Mouse (Mus musculus) liver, postnatal 0 days (tissue): ENCODE results near the gene Plac9a.

Source experiments
- CTCF ChIP-seq: sonication (generic); IDR thresholded peaks from 2 replicates; pipeline ENCODE4 v1.5.1; 2016; ENCODE audit warnings: antibody characterized with exemption, low read depth
- EP300 ChIP-seq: IDR thresholded peaks from 2 replicates; pipeline ENCODE4 v1.6.1; 2016; ENCODE audit warnings: antibody characterized with exemption, low read depth, mild to moderate bottlenecking

DNA sequence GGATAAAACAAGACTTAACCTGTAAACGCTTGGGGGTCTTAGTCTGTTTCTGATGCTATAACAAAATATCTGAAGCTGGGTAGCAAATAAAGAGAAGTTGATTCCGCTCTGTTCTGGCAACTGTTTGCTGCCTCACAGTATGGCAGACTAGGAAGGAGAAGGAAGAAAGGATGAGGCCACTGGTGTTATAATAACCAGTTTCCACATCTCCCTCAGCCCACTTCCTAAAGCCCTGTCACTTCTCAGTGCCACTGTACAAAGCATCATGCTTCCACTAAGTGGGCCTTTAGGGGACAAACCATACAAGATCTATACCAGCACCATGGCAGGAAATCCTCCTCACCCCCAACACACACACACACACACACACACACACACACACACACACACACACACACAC, 52.5 kb downstream of the Plac9a start:
- TF ChIP-seq EP300 (no peak), CTCF (no peak)
